Mouse (Mus musculus) embryonic fibroblast, embryonic 13.5 days (primary cell): ENCODE measurements at regions not wholly inside any gene's neighbourhood (a gene's known extent, or its start where the extent isn't known, plus 50 kb on each side); places are given as distances from the start of the nearest gene placed in this dataset.

Experiments
- CTCF ChIP-seq: IDR thresholded peaks from 2 replicates; pipeline ENCODE4 v1.5.1; 2011; ENCODE audit warnings: mild to moderate bottlenecking, control low read depth, low read length, moderate library complexity, borderline replicate concordance; ENCODE audit not compliant: insufficient read depth
- POLR2A ChIP-seq: IDR thresholded peaks from 2 replicates; pipeline ENCODE4 v1.6.1; 2011; ENCODE audit warnings: low read depth, mild to moderate bottlenecking, control low read depth, low read length, moderate library complexity

GRCm38 (mm10) chr4:55663856-55664255 is 131.6 kb upstream of the Klf4 start:
- TF ChIP-seq CTCF (no peak), POLR2A (no peak)
